Mouse (Mus musculus): ENCODE results near the gene Rara.
"Not testable (repeated sequence)": the region's sequence is repeated elsewhere in the genome, so short reads cannot be mapped to it uniquely, and the experiment has no call there.

Gene Rara

DNA sequence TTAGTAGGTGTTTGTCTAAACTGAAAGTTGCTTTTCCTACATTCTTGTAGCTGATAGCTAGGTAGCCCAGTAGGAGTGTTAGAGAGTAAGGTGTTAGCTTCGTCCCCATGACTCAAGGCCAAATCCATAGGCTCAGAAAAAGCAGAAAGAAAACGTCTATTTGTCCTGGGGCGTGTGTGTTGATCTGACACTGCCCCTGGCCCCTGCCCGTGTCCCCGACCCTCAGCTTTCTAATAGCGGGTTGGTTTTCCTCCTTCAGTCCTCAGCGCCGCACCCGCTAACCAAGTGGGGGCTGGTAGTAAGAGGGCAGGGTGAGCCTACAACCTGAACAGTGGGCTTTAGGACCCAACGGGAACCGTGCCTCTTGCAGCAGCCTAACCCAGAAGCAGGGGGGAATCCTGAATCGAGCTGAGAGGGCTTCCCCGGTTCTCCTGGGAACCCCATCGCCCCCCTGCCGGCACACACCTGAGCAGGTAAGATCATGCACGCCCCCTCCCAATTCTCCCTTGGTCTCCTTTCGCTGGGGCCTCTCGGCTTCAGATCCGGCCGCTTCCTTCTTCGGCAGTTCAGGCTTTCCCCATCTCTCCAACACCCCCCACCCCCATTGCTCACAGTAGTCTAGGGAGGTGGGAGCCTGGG, at the start of gene Rara:
TSS of gene Rara (plus strand) at position 381 of the 639 bp plus-strand sequence.
- DNase-seq, result no peak

GRCm38 (mm10) chr11:98887703-98888102, 39.9 kb upstream of the Rara start:
- no peak for DNase-seq

DNA sequence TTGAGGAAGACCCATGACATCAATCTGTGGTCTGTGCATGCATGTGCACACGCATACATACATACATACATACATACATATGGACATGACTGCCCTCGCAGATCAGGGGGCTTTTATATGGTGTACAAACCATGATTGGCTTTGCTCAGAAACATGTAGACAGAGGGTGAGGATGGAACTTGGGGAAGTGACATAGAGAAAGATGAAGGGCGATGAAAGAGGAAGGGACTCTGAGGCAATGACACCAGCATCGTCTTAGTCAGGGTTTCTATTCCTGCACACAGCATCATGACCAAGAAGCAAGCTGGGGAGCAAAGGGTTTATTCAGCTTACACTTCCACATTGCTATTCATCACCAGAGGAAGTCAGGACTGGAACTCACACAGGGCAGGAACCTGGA, 38.5 kb upstream of the Rara start:
- DNase-seq, result no peak

DNA sequence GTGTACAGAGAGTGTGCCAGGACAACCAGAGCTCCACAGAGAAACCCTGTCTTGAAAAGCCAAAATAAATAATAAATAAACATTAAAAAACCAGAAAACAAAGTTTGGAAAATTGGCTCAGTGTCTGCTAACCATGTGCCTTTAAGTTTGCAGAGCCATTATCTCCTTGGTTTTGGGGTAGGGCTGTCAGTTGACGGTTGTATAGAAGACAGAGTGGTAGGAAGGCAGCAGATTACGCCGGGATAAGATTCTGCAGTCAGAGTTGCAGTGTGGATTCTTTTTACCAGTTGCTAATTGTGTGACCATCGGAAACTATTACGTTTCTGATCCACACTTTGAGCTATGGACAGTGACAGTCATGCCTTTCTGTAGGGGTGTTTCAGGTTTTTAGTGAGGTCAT, 37.6 kb upstream of the Rara start:
- DNase-seq, result no peak

DNA sequence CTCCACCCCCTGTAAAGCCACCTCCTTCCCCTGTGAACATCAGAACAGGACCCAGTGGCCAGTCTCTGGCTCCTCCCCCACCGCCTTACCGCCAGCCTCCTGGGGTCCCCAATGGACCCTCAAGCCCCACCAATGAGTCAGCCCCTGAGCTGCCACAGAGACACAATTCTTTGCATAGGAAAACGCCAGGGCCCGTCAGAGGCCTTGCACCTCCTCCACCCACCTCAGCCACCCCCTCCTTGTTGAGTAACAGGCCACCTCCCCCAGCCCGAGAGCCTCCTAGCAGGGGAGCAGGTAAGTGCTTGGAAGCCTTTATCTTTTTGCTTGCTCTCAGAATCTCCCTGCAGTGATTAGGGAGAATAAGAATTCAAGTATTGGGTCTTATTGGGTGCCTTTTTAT, 35.2 kb upstream of the Rara start:
- no peak for DNase-seq

DNA sequence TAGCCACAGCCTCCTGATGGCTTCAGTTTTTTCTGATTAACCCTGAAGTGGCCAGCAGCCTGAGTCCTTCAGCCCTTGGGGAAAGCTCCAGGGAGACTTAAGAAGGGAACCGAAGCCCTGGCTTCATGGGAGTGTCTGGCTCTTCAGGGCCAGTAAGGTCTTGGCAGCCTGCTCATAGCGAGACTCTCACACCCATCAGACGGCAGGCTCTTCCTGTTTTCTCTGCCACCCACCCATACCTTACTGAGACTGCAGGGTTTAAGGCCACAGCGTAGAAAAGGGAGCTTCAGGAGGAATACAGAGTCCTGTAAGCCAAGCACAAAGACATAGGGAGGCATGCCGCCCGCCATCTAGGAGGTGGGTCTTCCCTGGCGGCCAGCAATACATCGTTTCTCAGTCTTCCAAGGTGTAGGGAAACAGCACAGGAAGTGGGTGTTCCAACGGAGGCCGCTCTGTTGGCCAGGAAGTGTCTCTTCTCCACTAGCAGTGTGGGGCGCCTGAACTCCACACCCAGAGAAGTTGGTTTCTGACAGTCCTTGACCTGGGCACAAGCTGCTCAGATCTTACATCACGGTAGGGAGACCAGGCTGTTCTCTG, 27.0 kb upstream of the Rara start:
- DNase-seq, result no peak

DNA sequence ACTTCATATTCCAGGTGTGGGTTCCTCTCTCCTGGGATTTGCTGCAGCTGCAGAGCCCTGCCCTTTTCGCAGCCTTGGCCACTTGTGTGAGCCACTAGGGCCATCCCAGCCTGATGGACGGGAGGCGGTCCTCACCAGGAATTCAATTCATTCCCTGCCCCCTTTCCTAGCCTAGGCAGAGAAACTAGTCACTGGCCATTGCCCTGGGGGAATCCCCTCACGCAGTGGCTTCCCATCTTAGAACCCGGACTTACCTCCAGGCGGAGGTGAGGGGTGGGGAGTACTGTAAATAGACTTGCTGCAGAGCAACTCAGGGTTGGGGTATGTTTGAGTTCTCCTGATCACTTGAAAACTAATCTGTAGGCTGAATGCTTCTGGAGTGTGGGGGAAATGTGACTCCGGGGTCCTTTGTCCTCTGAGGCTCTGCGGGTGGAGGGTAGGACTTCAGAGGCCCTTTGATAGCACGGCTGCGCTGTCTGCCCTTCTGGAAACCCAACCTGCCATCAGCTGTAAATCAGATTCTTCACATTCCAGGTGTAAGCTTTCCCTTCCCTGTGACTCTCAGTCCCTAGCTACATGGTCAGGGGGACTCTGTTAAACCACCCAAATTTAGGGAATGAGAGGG, 24.9 kb upstream of the Rara start:
- DNase-seq, result no peak

DNA sequence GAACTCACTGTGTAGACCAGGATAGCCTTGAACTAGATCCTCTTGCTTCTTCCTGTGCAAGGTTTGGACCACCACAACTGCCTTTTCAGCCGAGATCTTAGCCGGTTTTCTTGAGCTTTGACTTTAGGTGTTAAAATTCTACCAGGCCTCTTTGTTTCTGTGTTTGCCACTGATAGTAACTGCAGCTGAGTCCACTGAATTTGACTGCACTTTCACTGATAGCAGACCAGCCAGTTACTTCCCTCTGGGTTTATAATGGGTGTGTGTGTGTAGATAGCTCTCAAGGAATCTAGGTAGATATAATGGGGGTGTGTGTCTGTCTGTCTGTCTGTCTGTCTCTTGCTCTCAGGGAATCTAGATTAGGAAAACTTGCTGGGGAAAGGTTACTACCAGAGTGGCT, 23.0 kb upstream of the Rara start:
- DNase-seq, result no peak

- no peak for DNase-seq
Observed at GRCm38 (mm10) chr11:98905033-98905432, 22.6 kb upstream of the Rara start.

DNA sequence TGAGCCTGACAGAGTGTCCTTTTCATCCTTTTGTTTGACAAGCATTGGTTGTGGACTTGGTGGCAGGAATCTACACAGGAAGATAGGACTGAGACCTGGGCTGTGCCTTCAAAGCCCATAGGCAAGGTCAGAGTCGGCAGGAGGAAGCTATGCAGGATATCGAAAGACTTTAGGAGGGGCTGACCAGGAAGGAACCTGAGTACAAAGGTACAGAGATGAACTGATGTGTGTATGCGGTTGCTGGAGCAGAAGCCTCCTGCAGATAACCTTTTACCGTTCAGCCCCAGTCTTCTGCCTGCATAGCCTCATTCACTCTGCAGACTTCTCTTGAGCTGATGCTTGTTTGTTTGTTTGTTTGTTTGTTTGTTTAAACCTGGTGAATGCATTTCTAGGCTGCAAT, 22.0 kb upstream of the Rara start:
- no peak for DNase-seq

GRCm38 (mm10) chr11:98907063-98907436, 20.6 kb upstream of the Rara start:
- DNase-seq, result no peak

GRCm38 (mm10) chr11:98907437-98908173, 20.0 kb upstream of the Rara start, which contains the start of gene Cdc6:
Cdc6 (plus strand) TSS chr11:98907801.
- DNase-seq, result peak; percentile 90

- peak; percentile 76 for DNase-seq
Observed at GRCm38 (mm10) chr11:98909654-98910053, 18.0 kb upstream of the Rara start.

DNA sequence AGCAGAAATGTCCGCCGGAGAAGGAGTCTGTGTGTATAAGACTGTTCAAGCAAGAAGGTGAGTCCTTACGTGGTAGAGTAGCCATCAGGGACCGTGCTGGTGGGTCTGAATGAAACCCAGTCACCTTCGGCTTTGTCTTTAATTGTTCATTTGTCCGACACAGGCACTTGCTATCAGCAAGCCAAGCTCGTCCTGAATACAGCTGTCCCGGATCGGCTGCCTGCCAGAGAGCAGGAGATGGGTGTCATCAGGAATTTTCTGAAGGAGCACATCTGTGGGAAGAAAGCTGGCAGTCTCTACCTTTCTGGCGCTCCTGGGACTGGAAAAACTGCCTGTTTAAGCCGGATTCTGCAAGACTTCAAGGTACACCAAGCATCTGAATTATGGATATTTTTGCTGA, 17.2 kb upstream of the Rara start:
- no peak for DNase-seq

DNA sequence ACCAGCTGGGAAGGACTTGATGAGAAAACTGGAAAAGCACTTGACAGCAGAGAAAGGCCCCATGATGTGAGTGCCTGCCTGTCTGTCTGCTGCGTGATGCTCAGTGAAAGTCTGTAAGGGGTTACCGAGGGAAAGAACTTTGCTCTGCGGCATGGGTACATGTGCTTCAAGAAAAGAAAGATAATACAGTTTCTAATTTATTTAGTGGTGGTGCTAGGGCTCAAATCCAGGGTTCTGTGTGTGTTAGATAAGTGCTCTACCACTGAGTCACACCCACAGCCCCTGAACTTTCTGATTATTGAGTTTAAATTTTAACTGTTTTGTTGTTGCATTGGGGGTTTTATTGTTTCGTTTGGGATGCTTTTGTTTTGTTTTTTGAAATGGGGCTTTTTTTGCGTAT, 16.1 kb upstream of the Rara start:
- DNase-seq, result no peak

DNA sequence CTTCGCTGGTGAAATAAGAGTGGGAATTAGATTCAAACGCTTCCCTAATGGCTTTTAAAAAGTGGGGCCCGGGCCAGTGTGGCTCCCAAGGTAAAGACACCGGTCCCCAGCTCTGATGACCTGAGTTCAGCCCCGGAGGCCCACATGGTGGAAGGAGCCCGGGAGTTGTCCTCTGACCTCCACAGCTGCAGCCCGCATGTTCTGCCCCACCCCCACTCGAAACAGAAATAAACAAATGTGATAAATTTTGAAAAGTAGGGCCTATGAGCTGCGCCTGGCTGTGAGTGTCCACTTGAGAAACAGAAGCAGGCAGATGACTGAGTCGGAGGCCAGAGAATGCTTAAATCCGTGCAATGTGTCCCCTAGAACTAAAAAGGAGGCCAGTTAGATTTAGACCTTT, 13.4 kb upstream of the Rara start:
- no peak for DNase-seq

GRCm38 (mm10) chr11:98916376-98916775, 11.2 kb upstream of the Rara start:
- DNase-seq, result not testable (repeated sequence)

- no peak for DNase-seq
Observed at GRCm38 (mm10) chr11:98917428-98918005, 10.1 kb upstream of the Rara start.

DNA sequence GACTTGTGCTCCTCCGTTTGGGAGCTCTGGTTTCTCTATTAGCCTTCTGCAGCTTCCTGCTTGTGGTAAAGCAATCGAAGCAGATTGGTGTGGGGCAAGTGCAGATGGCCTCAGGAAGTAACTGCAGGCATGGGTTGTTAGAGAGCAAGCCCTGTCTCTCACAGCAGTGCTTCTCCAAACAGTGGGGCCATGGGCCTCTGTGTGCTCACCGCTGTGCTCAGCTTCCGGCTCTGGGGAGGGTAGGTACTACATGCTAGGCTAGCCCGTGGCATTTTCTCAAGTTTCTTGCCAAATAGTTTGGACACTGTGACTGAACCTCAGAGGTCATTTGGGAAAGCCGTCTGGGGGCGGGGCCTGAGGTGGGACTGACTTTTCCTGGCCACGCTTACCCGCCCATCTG, 9.4 kb upstream of the Rara start:
- no peak for DNase-seq

DNA sequence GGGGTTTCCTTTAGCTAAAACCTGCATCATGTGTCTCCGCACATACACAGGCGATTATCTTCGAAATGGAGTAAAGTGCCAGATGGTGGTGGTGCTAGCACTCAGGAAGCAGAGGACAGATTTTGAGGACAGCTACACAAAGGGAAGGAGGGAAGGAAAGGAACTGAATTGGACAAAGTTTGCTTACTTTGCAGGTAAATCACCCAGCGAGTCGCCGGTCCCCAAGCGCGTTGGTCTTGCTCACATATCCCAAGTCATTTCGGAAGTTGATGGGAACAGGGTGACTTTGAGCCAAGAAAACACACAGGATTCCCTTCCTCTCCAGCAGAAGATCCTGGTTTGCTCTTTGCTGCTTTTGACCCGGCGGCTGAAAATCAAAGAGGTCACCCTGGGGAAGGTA, 8.6 kb upstream of the Rara start:
- DNase-seq, result no peak

- DNase-seq, result peak; percentile 71
Observed at GRCm38 (mm10) chr11:98921813-98922212, 5.8 kb upstream of the Rara start.

GRCm38 (mm10) chr11:98922307-98922706, 5.3 kb upstream of the Rara start:
- peak; percentile 56 for DNase-seq
